Mouse (Mus musculus) right cerebral cortex, postnatal 25 days (tissue): ENCODE results near the gene Plce1.
A peak's percentile ranks its signal among the peaks of the same experiment; 100 is the strongest.

ENCODE experiments used
- DNase-seq: peaks from one replicate; pipeline ENCODE4 v3.0.0; 2022

The Plce1 gene

DNA sequence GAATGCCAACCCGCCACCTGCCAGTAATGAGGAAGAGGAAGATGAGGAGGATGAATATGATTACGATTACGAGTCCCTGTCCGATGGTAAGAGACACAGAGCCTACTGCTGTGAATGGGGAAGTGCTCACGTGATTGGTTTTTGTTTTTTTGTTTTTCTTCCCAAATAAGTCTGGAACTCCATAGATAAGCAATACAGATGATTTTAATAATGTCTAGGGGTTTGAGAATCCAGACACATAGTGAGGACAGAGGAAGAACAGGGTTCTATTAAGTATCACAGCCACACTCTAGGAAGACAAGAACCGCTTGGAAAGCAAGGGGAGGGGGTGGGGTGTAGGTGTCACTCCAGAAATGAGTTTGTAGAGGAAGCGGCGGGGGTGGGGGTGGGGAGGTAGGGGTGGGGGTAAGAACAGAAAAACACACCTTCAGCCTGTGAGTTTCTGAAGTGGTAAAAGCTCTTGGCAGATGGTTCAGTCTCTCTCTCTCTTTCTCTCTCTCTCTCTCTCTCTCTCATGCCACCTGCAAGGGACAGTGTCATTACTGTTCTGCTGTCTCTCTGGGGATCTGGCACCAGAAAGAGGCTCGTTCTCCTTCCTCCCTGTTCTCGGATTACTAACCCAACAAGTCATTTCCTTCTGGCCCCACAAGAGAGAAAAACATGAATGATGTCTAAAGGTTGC, 265.0 kb downstream of the Plce1 start:
- no peak for DNase-seq

GRCm38 (mm10) chr19:38746492-38747014, 265.6 kb downstream of the Plce1 start:
- DNase-seq, result no peak

DNA sequence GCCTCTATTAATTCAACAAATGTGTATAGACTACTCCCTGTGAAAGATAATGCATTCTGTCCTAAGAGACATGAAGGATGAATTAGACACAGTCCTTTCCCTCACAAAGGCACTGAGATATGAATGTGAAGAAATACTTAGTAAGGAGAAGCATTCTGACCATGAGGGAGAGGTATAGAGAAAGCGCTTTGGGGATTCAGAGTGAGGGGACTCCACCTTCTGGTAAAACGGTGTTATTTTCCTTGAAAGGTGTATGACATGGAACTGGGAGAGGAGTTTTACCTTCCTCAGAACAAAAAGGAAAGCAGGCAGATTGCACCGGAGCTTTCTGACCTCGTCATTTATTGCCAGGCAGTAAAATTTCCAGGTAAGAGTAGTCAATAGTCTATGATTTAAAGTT, 269.3 kb downstream of the Plce1 start:
- no peak for DNase-seq

DNA sequence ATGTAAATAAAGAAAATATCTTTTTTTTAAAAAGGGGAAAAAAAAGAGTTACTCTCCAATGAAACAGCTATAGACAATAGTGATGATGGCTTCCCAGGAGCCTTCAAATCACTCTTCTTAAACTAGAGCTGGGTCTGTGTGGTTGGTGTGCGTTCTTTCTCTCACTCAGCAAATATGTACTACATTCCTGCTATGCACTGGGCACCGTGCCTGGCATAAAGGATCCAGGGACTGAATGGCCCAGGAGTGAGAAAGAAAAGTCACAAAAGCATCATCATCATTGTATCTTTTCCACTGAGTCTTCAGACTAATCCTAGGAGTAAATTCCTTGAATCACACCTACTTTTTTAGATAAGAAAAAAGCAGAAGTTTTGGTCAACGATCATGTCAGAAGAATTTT, 276.3 kb downstream of the Plce1 start:
- no peak for DNase-seq

GRCm38 (mm10) chr19:38758056-38758455, 277.1 kb downstream of the Plce1 start:
- DNase-seq, result no peak

DNA sequence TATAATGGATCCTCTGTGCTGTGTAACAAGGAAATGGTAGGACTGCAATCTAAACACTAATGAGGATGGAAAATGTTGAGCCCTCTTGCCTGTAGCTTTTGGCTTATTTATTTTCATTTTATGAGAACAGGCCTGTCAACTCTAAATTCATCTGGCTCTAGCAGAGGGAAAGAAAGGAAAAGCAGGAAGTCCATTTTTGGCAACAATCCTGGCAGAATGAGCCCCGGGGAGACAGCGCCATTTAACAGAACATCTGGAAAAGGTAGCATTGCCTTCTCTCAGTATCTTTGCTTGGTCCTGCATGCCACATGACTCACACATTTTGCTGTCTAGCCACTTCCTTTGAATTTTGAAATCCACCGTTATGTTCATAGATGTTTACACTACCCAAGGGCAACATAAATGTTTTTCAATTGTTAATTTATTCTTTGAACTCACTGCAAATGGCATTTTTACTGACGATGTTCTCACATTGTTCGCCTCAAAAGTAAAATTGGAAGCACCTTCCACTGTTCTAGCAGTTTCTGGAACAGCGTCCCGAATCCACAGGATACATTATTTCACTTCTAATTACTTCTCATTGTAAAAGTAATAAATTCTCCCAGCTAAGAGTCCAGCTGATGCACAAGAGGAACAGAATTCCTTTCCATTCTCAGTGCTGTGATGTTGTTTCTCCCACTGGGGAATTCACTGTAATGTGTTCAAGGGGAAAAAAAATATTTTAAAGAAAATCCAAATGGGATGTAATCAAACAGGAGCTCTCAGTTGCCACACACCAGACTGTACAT, 278.0 kb downstream of the Plce1 start:
- no peak for DNase-seq

DNA sequence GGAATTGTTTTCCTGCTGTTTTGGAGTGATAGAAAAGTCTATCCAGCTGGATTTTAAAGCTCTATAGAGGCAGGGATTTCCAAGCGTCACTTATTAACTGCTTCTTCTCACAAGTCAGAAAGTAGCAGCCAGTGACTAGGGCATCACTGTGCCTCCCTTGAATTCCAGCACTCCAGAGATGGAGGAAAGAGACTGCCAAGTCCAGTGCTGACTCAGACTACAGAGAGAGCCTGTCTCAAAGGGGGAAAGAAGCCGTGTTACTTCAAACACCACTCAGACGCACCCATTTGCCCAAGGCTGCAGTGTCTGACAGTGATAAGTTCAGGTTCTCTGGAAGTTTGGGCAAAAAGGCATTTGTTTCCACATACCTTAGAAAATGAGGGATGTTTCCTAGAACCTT, 279.5 kb downstream of the Plce1 start:
- DNase-seq, result no peak

GRCm38 (mm10) chr19:38766306-38766705, 285.4 kb downstream of the Plce1 start:
- DNase-seq, result no peak

- peak; percentile 25 for DNase-seq
Observed at GRCm38 (mm10) chr19:38775548-38775947, 294.6 kb downstream of the Plce1 start.

DNA sequence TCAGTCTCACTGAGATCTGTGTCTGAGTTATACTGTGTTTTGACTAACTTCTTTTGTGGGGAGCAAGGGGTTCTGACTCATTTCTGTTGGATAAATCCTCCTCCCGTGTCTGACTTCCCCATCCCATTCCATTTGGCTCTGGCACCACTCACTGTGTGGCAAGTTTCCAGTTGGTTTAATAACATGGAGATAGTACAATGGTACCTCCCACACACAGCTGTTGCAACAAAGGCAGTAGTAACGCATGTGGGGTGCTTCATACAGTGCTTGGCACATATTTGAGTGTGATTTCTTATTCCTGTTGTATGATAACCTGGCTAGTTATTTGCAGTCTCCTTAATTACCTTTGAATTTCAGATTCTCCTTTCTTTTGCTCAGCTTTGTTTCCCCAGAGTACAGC, 297.9 kb downstream of the Plce1 start:
- DNase-seq, result no peak

GRCm38 (mm10) chr19:38783542-38783941, 302.6 kb downstream of the Plce1 start:
- no peak for DNase-seq

- no peak for DNase-seq
Observed at GRCm38 (mm10) chr19:38787756-38788155, 306.8 kb downstream of the Plce1 start.

DNA sequence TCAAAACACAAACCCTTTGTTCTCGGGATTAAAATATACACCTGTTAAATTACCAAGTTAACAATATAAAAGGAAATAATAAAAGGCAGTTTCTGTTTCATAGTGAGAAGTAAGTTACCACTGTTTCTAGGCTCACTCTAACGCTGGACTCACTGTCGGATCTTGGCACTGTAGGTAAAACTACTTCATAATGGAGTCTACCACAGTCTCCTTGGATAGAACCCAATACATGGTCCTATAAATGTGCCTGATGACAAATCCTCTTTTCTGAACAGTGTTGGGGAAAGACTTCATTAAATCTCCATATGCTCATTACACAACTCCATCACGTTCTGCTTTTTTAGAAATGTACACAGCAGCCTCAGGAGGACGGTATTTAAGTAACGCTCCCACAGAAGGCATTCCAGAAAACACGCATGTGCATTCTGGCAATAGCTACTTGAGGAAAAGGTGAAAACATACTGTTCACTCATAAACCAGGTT, 312.7 kb downstream of the Plce1 start:
- no peak for DNase-seq

DNA sequence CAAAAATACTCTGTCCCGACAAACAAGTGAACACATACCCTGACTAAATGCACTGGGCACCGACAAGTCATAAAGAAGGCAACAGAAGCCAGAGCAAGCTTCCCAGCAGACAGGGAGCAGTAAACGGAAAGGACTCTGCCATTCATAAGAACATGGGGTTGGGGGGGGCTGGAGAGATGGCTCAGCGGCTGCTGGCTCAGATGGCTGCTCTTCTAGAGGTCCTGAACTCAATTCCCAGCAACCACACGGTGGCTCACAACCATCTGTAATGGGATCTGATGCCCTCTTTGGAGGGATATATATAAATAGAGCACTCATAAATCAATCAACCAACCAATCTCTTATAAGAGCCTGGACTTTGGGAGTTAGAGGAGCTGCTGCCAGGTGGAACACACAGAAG, 315.6 kb downstream of the Plce1 start:
- DNase-seq, result no peak

- no peak for DNase-seq
Observed at GRCm38 (mm10) chr19:38798291-38798690, 317.4 kb downstream of the Plce1 start.

- DNase-seq, result no peak
Observed at GRCm38 (mm10) chr19:38798801-38799200, 317.9 kb downstream of the Plce1 start.

DNA sequence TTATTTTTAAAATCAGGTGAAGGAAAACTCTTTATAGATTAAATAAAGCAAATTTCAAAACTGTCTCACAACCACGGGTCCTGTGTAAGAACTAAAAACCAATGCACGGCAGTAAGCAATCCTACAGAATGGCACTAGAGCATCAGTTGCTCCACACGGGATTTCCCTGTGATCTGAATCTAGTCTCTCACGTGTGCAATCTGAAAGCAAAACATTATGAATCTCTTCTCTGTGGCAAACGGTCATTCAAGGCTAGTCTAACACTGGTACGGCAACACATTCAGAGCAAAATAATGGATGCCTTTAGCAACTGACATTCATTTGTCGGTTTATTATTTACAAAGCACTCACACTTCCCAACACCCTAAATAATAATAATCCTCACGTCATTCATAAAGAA, 337.3 kb downstream of the Plce1 start:
- DNase-seq, result no peak

DNA sequence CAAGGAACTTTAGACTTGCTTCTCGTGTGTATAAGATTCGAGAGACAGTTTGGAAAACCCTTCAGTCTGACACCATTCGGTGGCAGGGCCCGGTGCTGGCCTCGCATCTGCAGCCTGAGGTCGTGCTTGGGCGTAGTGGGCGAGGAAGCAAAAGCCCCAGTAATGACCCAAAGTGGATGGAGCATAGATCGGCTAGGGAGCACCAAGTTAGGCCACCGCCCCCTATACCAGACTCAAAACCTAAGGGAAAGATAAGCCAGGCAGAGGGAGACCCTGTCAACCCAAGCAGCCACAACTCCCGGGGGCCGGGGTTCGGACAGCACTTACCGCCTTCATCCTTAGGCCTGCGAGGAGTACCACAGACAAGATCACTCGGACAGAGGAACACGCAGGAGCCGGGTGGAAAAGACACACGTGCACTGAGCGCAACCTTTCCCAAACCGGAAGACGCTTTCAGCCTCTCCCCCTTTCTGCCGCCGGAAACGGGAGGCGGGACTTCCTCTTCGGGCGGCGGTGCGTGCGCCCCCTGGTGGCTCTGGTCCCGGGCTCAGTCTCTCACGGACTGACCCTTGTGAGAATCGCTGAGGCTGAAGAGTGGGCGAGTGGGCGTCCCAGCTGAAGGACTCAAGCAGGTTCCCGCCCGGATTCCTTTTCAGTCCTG, 338.0 kb downstream of the Plce1 start, which contains the start of gene Noc3l:
Noc3l (minus strand) TSS at position 472 of the 661 bp plus-strand sequence.
- DNase-seq, result peak; percentile 93

DNA sequence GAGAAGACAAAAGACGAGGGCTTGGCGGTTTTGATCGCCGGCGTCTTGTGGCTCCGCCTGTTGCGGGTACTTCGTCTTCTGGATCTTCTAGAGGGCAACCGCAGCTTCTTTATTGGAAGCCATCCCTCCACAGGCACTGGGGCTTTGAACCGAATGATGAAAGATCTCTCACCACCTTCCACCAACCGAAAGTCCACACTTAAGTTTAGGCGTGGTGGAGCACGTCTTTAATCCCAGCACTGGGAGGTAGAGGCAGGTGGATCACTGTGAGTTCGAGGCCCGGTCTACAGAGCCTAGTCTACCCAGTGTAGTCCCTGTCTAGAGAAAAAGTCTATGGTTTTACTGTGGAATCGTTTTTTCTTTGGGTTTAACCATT, 338.5 kb downstream of the Plce1 start:
- DNase-seq, result no peak

DNA sequence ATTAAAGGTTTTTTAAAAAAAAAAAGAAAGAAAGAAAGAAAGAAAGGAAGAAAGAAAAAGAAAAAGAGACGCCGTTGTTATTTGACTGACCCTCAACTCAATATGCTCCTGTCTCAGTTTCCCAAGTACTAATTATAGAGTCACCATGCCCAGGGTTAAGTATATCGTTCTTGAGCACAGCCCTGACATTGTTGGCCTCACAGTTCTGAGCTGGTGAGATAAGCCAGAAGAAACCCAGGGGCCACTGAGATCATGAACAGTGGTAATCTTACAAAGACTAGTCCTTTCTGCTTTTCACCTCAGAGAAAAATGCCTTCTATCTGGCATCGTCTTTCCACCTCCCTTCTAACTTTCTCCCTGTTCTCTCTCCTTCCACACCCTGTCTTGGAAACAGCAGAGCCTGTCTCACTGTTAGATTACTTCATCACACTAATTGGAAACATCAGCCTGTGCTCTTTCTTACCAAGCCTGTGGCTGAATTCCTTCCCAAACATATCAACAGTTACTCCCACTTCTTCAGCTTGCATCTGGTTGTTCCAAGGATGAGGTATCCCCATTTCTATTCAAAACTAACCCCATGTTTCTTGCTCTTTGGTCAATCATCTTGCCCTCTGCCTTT, 339.4 kb downstream of the Plce1 start:
- no peak for DNase-seq

DNA sequence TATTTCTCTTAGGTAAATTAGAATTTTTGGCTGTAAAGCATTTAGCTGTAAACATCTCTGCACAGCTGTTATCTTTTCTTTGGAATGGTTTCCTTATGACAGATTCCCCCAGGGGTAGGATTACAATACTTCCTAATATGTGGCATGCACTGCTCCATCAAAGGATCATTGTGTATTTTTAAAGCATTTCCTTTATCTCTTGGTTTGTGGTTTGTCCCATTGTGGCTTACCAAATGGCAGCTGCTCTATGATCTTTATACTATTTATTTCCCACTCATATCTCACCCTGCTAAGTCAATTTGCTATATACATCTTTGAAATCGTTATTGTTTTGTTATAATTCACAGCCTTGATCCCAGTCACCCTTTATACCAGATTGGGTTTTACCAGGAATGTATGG, 352.3 kb downstream of the Plce1 start:
- DNase-seq, result no peak
